Mouse (Mus musculus): ENCODE data around the gene Ptms. TPM values are rescaled to one million over a fixed set of nuclear protein-coding genes. Genes with fewer than 3 reads are reported as not detected.

The Ptms gene
- polyA plus RNA-seq (2012; rRNA removed) (1,126 and 1,778 TPM in 2 replicates), polyA plus RNA-seq (2014; fragmentation: Nextera tagmentation; extraction: Ambion mirVana) (306 and 353 TPM in 2 replicates)

GRCm38 (mm10) chr6:124919695-124920317, at the start of gene Ptms:
TSS of gene Ptms (minus strand) at chr6:124920103.
- peak within 1 kb of the TSS; percentile 99 for H3K27ac ChIP-seq (replicated peaks; ENCODE audit: low read depth, low read length)
- TF ChIP-seq POLR2A (IDR thresholded peaks at IDR 0.05; ENCODE audit: borderline replicate concordance, extremely low read depth, insufficient read depth, insufficient read length) = no peak
- H3K4me3 ChIP-seq (replicated peaks; ENCODE audit: low read length) = peak within 1 kb of the TSS; percentile 92
- H3K9me3 ChIP-seq (ENCODE audit: control insufficient read depth, low read length) = no peaks in the 10 kb centered on the region
- peaks cover 2% of the 10 kb centered on the region for H3K36me3 ChIP-seq (ENCODE audit: control insufficient read depth, insufficient read depth, low read length)
- under 1% methylated on average over 12 of the region's 13 CpGs for WGBS
- DNase-seq (ENCODE audit: low spot score) = peak; percentile 95
- H3K4me2 ChIP-seq (replicated peaks; ENCODE audit: low read depth, low read length, severe bottlenecking) = peak within 1 kb of the TSS; percentile 98
- ATAC-seq (ENCODE audit: low FRiP score, low read depth) = peak; percentile 89
- H3K9ac ChIP-seq (ENCODE audit: low read depth, low read length, severe bottlenecking) = no peak within 1 kb of the TSS
- peaks cover 38% of the 10 kb centered on the region for H3K4me1 ChIP-seq (ENCODE audit: control insufficient read depth, insufficient read depth, low read length)
- no peaks in the 10 kb centered on the region for H3K27me3 ChIP-seq (ENCODE audit: control insufficient read depth, insufficient read depth, low read length)

- Histone ChIP-seq H3K4me3 (replicated peaks; ENCODE audit: low read length) (no peak overlapping the region), H3K36me3 (ENCODE audit: control insufficient read depth, insufficient read depth, low read length) (no peaks in the 10 kb centered on the region), H3K4me1 (ENCODE audit: control insufficient read depth, insufficient read depth, low read length) (peaks cover 11% of the 10 kb centered on the region), H3K27ac (replicated peaks; ENCODE audit: low read depth, low read length) (no peak overlapping the region), H3K9me3 (ENCODE audit: control insufficient read depth, low read length) (no peaks in the 10 kb centered on the region), H3K27me3 (ENCODE audit: control insufficient read depth, insufficient read depth, low read length) (no peaks in the 10 kb centered on the region), H3K9ac (ENCODE audit: low read depth, low read length, severe bottlenecking) (no peak overlapping the region), H3K4me2 (replicated peaks; ENCODE audit: low read depth, low read length, severe bottlenecking) (no peak overlapping the region)
- DNase-seq (ENCODE audit: low spot score) (peak; percentile 20), ATAC-seq (ENCODE audit: low FRiP score, low read depth) (no peak)
- TF ChIP-seq POLR2A (IDR thresholded peaks at IDR 0.05; ENCODE audit: borderline replicate concordance, extremely low read depth, insufficient read depth, insufficient read length) = no peak
- 58% methylated on average over 4 of the region's 4 CpGs for WGBS
These were observed 47.9 kb upstream of the Ptms start for GRCm38 (mm10) chr6:124967766-124968165.

GRCm38 (mm10) chr6:124966466-124967118, 46.7 kb upstream of the Ptms start:
- H3K27ac ChIP-seq (replicated peaks; ENCODE audit: low read depth, low read length) = no peak overlapping the region
- no peaks in the 10 kb centered on the region for H3K27me3 ChIP-seq (ENCODE audit: control insufficient read depth, insufficient read depth, low read length)
- no peaks in the 10 kb centered on the region for H3K9me3 ChIP-seq (ENCODE audit: control insufficient read depth, low read length)
- TF ChIP-seq POLR2A (IDR thresholded peaks at IDR 0.05; ENCODE audit: borderline replicate concordance, extremely low read depth, insufficient read depth, insufficient read length) = no peak
- peak overlapping the region; percentile 85 for H3K4me3 ChIP-seq (replicated peaks; ENCODE audit: low read length)
- ATAC-seq (ENCODE audit: low FRiP score, low read depth) = no peak
- H3K4me1 ChIP-seq (ENCODE audit: control insufficient read depth, insufficient read depth, low read length) = peaks cover 11% of the 10 kb centered on the region
- WGBS = 96% methylated on average over 7 of the region's 7 CpGs
- H3K36me3 ChIP-seq (ENCODE audit: control insufficient read depth, insufficient read depth, low read length) = peaks cover 11% of the 10 kb centered on the region; the same call in 1 of the 2 replicates
- peak overlapping the region; percentile 98 for H3K4me2 ChIP-seq (replicated peaks; ENCODE audit: low read depth, low read length, severe bottlenecking)
- DNase-seq (ENCODE audit: low spot score) = no peak
- no peak overlapping the region for H3K9ac ChIP-seq (ENCODE audit: low read depth, low read length, severe bottlenecking)

- no peak for DNase-seq (ENCODE audit: low spot score)
- ATAC-seq (ENCODE audit: low FRiP score, low read depth) = no peak
- H3K4me3 ChIP-seq (replicated peaks; ENCODE audit: low read length) = peak overlapping the region; percentile 85
- H3K4me1 ChIP-seq (ENCODE audit: control insufficient read depth, insufficient read depth, low read length) = peaks cover 11% of the 10 kb centered on the region
- peak overlapping the region; percentile 89 for H3K27ac ChIP-seq (replicated peaks; ENCODE audit: low read depth, low read length)
- H3K9ac ChIP-seq (ENCODE audit: low read depth, low read length, severe bottlenecking) = peak overlapping the region; percentile 89
- no peak for TF ChIP-seq POLR2A (IDR thresholded peaks at IDR 0.05; ENCODE audit: borderline replicate concordance, extremely low read depth, insufficient read depth, insufficient read length)
- peaks cover 19% of the 10 kb centered on the region for H3K36me3 ChIP-seq (ENCODE audit: control insufficient read depth, insufficient read depth, low read length)
- H3K27me3 ChIP-seq (ENCODE audit: control insufficient read depth, insufficient read depth, low read length) = no peaks in the 10 kb centered on the region
- H3K4me2 ChIP-seq (replicated peaks; ENCODE audit: low read depth, low read length, severe bottlenecking) = peak overlapping the region; percentile 98
- 13% methylated on average over 15 of the region's 15 CpGs for WGBS
- H3K9me3 ChIP-seq (ENCODE audit: control insufficient read depth, low read length) = no peaks in the 10 kb centered on the region
These were observed 45.8 kb upstream of the Ptms start for GRCm38 (mm10) chr6:124965747-124966146.

GRCm38 (mm10) chr6:124965088-124965719, 45.3 kb upstream of the Ptms start, which contains the start of gene Cops7a:
TSS of gene Cops7a (minus strand) at chr6:124965538.
- TF ChIP-seq POLR2A (IDR thresholded peaks at IDR 0.05; ENCODE audit: borderline replicate concordance, extremely low read depth, insufficient read depth, insufficient read length) = peak; percentile 91; the same call in 1 of the 2 replicates
- no peaks in the 10 kb centered on the region for H3K27me3 ChIP-seq (ENCODE audit: control insufficient read depth, insufficient read depth, low read length)
- DNase-seq (ENCODE audit: low spot score) (peak; percentile 91), ATAC-seq (ENCODE audit: low FRiP score, low read depth) (peak; percentile 95)
- H3K27ac ChIP-seq (replicated peaks; ENCODE audit: low read depth, low read length) = peak within 1 kb of the TSS; percentile 89
- H3K36me3 ChIP-seq (ENCODE audit: control insufficient read depth, insufficient read depth, low read length) = peaks cover 23% of the 10 kb centered on the region
- H3K4me2 ChIP-seq (replicated peaks; ENCODE audit: low read depth, low read length, severe bottlenecking) = peak within 1 kb of the TSS; percentile 98
- H3K4me3 ChIP-seq (replicated peaks; ENCODE audit: low read length) = peak within 1 kb of the TSS; percentile 85
- H3K9ac ChIP-seq (ENCODE audit: low read depth, low read length, severe bottlenecking) = peak within 1 kb of the TSS; percentile 89
- H3K4me1 ChIP-seq (ENCODE audit: control insufficient read depth, insufficient read depth, low read length) = peaks cover 11% of the 10 kb centered on the region
- under 1% methylated on average over 68 of the region's 68 CpGs for WGBS
- no peaks in the 10 kb centered on the region for H3K9me3 ChIP-seq (ENCODE audit: control insufficient read depth, low read length)
